Mouse (Mus musculus) brain, adult 2 months (tissue): ENCODE measurements at regions not wholly inside any gene's neighbourhood (a gene's known extent, or its start where the extent isn't known, plus 50 kb on each side); places are given as distances from the start of the nearest gene placed in this dataset.
A peak's percentile ranks its signal among the peaks of the same experiment; 100 is the strongest.

ENCODE experiments used
- DNase-seq: peaks from one replicate; pipeline ENCODE4 v3.0.0; 2011; ENCODE audit warnings: low read depth, low spot score

DNA sequence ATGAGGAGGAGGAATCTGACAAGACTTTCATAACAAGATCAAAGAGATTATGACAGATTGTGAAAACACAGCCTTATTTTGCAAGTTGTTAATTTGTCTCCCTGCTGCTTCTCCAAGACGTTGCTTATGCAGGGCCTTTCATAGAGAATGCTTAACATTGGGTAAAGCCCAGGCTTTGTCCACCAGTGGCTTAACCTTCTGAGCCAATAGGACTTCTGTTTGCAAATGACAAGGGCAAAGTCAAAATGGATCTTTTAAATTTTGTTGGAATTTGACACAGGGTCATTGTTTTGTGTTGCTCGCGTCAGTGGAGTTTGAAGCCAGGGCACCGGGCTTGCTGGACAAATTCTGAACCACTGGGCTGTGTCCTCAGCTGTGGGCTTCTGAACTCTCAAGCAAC is 346.6 kb downstream of the Epha4 start:
- peak; percentile 12 for DNase-seq

DNA sequence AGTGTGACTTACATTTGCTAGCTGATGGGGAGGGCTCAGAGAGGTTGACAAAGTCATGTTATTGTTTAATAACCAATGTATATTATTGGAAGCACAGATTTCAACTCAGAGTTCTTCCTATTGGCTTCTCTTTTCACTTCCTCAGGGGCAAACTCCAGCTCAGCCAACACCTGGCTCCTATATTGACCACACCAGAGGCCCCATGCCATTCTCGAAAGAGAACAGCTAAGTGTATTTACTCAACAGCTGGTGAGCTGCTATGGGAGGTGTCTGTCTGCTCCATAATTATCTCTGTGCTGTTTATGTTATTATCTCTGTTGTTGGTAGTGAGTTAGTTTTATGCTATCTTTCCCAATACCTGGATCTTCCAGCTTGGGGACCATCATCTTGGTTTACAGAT is 342.4 kb downstream of the Epha4 start:
- no peak for DNase-seq

DNA sequence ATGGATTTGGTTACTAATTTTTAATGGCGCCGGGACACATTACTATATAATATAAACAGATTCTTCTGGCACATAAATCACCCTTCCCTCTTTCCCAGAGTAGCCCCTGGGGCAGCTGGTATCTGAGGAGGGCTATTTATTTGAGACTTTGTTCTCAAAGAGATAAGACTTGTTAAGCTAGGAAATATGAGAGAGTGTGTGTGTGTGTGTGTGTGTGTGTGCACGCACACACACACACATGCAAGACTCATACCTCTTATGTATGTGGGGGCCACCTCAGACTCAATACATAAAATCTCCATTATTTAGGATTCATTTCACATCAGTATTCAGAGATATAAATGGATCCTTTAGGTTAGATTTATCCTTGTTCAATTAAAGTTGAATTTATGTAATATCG is 340.1 kb downstream of the Epha4 start:
- no peak for DNase-seq

DNA sequence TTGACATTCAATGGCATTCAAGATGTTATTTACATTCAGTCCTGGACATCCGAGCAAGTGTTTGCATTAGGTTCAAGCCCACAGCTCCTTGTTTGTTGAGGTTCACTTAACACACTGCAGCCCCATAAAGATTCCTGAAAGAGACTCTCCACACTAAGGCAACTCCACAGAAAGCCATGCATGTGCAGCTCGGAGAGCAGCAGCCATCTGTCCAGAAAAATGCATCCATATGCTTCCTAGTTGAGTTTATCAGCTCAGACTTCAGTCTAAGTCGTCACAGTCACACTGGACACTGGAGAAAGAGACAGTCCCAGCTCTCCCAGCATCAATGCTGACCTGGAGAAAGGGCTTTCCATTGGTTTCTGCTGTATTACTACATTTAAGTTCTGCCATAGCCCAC is 339.7 kb downstream of the Epha4 start:
- peak; percentile 37 for DNase-seq

DNA sequence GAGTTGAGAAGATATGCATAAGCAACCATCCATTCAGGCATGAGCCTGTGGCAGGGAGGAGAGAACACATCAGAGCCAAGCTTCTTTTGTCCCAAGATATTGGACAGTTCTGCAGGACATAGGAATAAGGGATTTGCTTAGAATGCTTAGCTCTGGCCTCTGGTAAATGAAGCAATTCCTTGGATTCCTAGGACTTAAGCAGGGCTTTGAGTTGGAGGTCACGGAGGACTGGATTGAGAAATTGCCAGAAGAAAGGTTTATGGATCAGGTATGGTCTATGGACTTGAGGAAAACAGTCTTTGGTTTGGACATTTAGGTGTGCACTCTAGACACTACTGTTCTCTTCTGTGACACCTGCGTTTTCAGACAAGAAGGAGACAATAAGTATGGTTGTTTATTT is 338.4 kb downstream of the Epha4 start:
- DNase-seq = no peak

DNA sequence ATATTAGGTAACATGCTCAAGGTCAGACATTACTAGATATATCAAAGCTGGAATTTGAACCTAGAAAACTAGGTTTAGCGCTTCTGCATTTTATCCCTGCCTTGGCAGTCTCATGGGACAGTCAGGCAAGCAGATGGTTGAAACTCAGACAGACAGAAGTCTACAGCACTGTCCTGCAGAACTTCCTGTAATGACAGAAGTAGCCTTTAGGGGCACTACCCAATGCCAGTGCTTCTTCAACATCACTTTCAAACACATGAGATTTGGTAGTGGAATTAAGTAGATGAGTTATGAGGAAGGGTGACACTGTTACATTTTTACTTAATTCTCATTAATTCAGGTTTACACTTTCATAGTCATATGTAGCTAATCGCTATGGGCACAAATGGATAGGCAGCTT is 330.9 kb downstream of the Epha4 start:
- DNase-seq = peak; percentile 28

DNA sequence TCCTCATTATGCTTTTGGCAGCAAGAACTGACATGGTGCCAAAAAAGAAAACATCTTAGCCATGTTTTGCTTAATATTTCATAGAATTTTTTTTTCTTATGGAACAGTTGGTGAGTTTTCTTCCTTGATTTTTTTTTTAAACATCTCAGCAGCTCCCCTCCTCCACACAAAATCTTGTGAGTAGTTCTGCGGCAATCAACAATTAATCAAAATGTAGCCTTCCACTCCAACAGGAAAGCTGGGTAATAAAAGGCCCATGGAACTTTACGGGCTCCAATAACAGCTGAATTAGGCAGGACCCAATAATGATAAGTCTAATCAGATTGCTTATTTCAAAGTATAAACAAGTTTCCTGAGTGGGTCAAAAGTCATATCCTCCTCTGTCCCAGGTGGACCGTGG is 324.7 kb downstream of the Epha4 start:
- peak; percentile 2 for DNase-seq

DNA sequence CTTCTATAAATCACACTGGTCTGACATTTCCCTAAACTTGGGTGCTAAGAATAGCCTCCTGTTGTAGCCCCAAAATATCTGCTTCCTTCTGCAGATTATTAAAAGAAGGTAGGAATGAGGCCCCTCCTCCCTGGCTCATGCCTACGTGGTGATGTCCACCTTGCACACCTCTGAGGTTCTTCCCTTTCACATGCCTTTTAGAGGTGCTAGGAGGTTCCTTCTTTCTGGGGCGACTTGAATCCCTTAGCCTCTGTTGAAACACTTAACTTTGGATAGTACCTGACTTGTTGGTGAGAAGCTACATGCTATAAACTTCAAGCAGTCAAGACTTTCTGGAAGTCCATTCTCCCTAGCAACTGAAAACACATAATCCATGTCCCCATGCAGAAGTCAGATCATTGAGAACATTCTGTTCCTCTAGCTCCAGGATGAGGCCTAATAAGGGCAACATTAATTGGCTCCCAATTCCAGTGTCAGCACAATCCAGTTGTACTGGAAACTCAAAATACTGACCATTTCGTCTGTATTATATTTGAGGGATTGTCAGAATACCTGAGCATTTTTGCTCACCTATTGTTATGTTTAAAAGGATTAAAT is 313.5 kb downstream of the Epha4 start:
- DNase-seq = no peak

DNA sequence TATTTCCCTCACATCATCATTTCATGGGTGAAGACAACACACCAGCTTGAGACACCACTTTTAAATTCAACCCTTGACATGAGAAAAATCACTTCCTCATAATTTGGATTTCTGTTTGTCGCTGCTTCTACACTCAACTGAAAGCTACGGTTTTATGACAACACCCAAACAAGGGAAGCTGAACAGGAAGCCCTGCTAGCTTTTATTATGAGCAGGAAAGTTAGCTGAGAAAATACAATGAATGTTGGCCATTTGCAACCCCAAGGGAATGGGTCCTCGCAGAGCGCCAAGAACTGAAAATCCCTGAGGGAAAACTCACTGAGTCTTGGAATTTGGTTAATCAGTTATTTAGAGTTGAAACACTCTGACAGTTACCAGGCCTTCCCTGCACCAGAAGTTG is 311.9 kb downstream of the Epha4 start:
- DNase-seq = no peak

DNA sequence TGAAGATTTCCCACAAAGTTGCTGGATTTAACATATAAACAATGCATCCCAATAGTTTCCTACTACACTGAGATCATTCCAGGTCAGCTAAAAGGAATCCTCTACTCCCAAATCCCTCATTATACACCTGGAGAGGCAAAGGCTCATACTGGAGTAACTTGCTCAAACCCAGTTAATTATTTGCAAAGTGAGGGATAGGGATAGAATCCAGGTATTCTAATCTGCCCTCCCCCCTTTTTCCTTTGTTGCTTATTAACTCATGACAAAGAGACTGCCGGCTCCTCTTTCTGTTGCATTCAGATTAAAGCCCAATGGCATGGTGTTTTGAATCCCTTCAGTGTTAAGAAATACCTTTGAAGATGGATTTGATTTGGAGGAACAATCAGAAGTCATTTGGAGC is 308.4 kb downstream of the Epha4 start:
- DNase-seq = no peak

DNA sequence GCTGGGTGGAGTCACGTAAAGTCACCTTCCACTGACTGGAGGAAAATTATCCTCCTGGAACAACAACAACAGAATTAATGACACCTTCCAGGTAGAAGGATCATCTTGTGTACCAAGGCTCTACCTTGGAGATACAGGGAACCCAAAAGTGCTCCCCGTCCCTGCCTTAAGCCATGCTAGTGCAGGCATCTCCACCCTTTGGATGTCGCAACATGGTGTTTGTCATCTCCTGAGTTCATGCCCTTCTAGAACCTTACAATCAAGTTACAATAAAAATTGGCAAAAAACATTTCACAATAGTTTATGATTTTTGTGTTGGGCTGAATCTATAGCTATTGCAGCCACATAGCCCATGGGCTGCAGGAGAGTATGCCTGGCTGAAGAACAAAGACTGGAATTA is 305.5 kb downstream of the Epha4 start:
- no peak for DNase-seq

DNA sequence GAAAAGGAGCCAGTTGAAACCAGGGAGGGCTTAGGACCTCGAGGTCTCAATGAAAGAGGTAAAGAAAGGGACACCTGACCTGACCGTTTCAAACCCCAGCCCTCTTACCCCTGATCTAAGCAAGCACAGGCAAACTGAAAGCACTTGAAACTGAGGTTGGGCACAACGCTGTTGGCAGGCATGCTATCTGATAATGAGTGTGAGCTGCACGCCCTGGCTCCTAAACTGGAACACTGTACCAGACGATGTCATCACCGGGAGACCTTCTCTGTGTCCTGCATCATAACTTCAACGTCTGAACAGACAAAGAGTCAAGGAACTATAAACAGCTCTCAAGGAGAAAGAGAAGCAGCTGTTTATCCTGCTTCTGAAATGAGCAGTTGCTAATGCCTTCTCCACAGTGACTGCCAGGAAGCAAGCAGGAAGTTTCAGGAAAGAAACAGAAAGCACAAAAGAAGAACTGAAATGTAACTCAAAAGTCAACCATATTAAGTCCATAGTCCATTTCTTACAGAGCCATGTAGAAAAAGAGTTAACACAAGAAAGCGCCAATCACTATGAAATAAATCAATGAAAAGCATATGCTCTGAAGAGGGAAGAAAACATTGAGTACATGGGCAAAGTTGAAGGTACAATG is 301.3 kb downstream of the Epha4 start:
- DNase-seq = no peak

DNA sequence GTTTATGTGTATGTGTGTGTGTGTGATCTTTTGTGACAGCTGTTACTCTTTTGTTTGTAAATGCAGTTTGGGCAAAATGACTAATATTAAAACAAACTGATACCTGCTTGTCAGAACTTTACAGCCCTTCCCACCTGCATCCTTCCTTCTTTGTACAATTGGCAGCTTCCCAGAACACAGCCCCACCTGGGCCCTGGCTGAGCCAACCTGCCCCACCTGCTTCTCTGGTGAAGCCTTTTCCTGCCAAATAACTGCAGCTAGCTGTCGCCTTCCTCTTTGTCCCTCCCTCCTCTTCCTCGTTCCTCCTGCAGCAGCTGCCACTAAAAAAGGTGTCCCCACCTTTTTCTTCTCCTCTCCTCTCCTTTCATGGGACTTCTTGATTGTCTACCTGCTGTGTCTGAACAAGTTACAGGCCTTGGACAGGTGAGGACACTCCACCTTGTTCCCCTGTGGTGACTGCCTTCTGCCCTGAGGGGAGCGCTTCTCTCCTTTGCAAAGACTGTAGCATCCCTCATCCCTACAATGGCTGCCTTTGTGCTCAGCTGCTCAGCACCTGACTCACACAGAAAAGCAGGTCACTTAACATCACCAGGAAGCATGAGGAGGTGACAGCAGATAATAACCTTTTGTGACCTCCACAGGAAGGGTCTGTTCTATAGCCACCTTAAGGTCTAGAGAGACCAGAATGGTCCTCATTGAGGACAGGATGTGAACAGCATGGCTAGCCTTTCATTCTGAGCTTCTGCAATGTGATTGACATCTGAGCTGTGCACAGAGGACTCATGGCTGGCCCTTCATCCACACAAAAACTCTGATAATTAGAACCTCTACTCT is 295.2 kb downstream of the Epha4 start:
- no peak for DNase-seq

DNA sequence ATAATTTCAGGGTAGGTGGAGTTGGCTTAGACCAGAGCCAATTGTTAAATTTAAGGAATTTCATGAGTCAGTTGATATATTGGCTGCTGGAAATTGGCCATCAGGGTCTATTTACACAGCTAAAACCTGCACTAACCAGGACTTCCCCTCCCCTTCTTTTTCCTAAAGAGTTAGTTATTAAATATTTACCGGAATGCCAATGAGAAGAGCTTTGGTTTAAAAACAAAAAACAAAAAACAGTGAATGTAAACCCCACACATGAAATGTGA is 294.6 kb downstream of the Epha4 start:
- DNase-seq = no peak

DNA sequence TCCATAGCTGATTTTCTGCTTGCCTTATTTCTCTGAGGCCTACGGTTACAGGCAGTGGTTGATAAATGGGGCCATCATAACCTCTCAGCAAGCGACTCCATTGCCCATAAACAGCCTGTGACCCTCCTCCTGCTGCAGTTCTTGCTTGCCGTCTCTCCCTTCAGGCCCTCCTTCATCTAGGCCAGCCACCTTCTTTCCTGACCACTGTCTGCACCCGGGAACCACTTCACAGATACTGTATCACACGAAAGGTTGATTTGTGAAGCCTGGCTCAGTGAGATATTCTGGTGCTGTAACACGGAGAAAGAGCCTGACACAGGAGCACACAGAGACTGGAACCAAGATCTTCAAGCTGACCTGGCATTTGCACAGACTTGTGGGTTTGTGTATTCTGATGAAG is 294.1 kb downstream of the Epha4 start:
- DNase-seq = no peak

DNA sequence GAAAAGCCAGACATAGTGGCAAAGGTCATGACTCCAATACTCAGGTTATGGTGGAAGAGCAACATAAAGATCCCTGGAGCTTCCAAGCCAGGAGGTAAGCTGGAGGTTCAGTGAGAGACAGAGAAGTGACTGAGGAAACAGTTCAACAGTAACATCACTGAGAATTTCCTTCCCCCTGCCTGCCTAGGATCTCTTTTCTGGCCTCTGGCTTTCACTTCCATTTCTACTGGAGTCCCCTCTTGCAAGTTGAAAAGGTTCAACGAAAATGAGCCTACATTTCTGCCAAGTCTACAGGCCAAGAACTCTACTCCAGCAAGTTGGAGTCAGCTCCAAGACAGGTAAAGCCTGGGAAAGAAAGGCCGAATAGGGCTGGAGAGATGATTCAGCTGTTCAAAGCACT is 293.0 kb downstream of the Epha4 start:
- DNase-seq = no peak

DNA sequence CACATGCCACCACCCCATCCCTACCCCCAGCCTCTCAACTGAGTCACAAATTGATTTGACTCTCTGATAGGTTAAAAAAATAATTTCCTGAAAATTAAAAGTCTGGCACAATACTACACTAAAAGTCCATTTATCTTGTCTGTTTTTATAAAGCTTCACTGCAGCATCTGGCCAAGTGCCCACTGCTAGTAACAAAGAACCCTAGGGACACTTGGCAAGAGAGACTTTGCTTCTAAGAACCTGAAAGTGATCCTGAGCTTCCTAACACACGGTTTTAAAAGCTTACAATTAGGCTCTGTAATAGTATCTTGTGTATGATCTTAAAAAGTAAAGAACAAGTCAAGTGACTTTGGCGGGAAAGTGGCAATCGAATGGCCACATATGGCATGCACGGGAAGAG is 288.3 kb downstream of the Epha4 start:
- DNase-seq = no peak

DNA sequence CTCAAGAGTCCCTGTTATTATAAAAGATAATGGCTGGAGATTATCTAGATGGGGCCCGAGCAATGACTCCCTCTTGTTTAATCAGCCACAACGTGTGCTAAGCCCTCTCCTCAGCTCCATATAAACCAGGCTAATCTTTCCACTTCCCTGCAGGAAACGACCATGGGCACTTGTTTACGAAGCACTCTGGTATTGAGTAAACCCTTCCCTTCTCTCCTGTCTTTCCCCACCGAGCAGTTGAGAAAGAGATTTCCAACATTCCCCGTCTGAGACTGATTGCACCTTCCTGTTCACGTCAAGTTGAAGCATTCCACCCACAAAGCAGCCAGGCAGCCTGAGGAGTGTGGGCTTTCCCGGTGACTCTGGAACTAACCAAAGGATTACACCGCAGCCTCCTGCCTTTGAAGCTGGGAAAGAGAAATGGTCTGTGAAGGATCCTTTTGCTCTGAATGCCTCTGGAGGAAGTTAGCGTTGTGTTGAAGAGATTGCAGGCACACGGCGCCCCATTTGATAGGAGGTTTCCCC is 287.8 kb downstream of the Epha4 start:
- peak; percentile 21 for DNase-seq

DNA sequence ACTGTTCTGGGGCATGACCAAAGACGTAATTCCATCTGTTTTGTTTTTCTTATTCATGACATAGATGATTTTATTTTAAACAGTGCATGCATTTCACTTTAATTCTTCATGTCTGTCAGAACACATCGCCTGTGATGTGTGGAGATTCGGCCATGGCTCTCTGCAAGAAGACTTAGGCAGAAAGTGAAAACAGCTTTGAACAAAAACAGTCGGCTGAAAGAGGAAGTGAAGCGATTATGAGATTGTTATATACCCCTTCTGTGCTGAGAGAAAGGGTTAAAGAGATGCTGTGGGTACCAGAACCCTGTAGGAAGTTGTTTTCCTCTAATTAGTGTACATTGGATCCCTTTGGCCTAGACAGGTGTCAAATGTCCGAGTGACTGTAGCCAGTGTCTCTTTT is 287.1 kb downstream of the Epha4 start:
- DNase-seq = no peak

DNA sequence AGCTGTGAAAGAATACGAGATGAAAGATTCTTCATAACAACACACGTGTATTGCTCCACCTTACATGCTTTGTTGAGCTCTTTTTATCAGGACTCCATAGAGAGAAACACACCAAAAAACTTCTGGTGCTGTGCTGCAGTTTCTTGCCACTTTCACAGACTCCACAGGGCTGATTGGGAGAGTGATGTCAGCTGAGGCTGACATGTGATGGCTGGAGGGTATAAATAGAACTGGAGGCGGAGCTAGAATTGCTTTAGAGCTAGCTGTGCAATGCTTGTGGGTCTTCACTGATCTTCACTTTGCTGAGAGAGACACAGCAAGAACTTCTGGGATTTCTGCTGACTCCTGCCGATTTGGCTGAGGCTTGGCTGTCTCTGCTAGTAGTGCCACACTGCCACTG is 285.3 kb downstream of the Epha4 start:
- DNase-seq = no peak

DNA sequence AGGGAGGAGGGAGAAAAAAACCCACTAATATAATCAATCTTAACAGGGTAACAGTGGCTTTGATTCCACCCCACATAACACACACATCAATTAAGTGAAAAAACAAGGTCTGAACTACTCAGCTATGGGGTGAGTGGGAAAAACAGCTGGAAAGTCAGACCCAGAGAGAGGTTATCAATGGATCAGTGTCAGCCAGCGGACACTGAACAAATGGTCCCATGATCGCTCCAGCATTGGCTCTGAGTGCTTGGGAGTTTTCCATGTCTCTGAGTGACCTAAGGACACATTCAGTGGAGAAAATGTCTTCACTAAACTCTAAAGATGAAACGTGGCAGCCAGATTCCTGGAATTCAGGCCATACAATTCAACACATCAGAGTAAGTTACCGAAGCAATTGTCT is 281.9 kb downstream of the Epha4 start:
- DNase-seq = peak; percentile 15

DNA sequence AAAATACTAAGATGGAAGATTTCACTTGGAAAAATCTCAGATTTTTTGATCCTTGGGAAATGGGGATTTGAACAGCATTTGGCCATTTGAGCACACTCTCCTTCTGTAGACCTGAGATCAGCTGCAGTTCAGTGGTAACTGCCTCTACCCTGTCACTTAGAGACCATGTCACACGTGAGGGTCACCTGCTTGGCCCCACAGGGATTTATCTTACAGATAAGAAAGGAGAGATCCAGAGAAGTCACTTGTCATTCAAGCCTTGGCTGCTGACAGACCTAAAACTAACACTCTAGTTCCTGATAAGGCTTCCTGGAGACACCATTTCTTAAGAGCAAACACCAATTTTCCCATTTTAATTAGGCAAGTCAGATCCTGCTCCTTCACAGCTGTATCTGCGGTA is 270.2 kb downstream of the Epha4 start:
- no peak for DNase-seq

DNA sequence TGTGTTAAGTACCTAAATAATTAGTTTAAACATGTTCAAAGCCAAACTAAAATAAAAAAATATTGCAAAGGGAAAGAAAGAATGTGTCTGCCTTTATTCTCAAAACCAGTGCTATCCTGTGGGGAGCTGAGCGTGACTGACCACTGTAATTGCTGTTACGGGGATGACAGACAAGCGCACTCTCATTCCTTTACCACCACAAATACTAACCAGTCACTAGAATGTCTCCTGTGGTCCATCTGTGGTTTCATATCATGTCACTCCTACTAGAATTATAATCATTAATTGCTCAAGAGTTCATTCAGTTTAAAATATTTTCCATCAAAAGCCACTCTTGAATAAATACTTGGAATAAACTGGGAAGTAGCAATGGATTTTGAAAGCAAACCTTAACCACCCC is 268.8 kb downstream of the Epha4 start:
- no peak for DNase-seq
